Mouse (Mus musculus): ENCODE measurements around the gene Dut. TPM values are rescaled to one million over a fixed set of nuclear protein-coding genes. Genes with fewer than 3 reads are reported as not detected.
A peak's percentile ranks its signal among the peaks of the same experiment; 100 is the strongest.

Dut gene
- 95.2 and 110 TPM in 2 replicates for polyA plus RNA-seq (2015; fragmentation: Nextera tagmentation; extraction: Ambion mirVana)

DNA sequence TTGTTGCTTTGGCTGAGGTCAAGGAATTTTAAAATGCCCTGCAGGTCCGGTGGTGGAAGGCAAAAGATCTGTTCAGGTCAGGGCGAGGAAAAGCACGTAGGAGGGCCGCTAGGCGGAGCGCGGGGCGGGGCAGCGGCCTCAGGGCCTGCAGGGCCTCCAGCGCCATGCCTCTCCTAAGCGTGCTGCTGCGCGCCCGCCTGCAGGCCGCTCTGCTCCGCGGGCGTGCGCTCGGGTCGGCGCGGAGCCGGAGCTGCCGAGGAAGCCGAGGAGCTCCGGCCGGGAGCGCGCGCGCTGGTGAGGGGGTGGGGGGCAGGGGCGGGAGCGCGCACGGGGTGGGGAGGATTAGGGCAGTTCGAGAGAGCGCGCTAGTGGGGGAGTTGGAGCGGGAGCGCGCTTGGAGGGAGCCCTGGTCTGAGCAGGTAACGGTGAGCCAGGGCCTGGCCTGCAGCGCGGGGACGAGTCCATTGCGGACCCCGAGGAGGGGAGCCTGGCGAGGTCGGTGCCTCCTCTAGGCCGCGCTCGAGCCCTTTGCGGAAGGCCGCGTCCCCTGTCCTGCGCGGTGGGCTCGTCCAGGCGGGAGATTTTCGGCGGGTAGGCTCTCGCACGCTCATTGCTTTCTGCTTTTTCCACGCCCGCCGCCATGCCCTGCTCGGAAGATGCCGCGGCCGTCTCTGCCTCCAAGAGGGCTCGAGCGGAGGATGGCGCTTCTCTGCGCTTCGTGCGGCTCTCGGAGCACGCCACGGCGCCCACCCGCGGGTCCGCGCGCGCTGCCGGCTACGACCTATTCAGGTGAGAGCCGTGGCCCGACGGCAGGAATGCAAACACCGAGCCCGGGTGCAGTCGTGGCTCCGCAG, at the start of gene Dut:
Dut (plus strand) TSS at position 83 of the 854 bp plus-strand sequence.
- Histone ChIP-seq H3K9ac (ENCODE audit: low read depth, low read length) (peak within 1 kb of the TSS; percentile 84), H3K27ac (ENCODE audit: low read length) (peak within 1 kb of the TSS; percentile 97), H3K4me1 (ENCODE audit: control insufficient read depth, insufficient read depth, low read length) (peaks cover 8% of the 10 kb centered on the region), H3K4me2 (ENCODE audit: low read depth, low read length) (peak within 1 kb of the TSS; percentile 84), H3K27me3 (replicated peaks; ENCODE audit: control insufficient read depth, insufficient read depth, low read length) (no peaks in the 10 kb centered on the region), H3K9me3 (ENCODE audit: control insufficient read depth, low read length) (no peaks in the 10 kb centered on the region), H3K4me3 (ENCODE audit: low read length) (peak within 1 kb of the TSS; percentile 83), H3K36me3 (ENCODE audit: control insufficient read depth, insufficient read depth, low read length) (no peaks in the 10 kb centered on the region)
- under 1% methylated on average over 92 of the region's 96 CpGs for WGBS
- ATAC-seq = peak; percentile 100

DNA sequence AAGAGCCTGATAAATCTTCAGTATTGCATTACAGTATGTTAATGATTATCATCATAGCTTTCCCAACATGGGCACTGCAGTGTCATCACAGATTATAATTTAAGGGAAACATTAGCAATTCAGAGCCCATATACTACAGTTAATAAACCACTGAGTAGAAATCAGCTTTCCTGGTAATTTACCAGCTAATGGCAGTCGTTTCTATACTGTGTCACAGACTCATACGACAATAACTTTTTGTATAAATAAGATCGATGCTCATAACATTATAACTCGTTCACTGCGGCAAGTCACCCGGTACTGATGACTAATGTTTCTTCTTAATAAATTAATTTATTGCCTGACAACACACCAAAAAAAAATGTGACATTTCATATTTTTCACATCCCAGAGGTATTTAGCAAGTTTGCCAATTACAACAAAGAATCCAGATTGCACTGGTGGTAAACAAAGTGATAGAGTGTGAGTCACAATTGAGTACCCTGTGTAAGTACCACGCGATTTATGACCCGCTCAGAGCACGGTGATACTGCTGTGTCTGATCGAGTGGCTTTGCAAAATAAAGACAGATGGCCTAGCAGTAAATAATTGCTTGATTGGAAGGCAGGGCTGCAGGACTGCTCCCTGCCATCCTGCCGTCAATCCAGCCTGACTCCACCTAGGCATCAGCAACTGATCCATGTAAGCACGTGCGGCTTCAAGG, 37.9 kb upstream of the Dut start:
- ATAC-seq = no peak; the same call in 1 of the 2 replicates
- no peaks in the 10 kb centered on the region; the same call in 1 of the 2 replicates for H3K4me1 ChIP-seq (ENCODE audit: control insufficient read depth, insufficient read depth, low read length)
- H3K4me3 ChIP-seq (ENCODE audit: low read length) = no peak overlapping the region
- no peaks in the 10 kb centered on the region for H3K27me3 ChIP-seq (replicated peaks; ENCODE audit: control insufficient read depth, insufficient read depth, low read length)
- H3K27ac ChIP-seq (ENCODE audit: low read length) = no peak overlapping the region
- no peak overlapping the region for H3K4me2 ChIP-seq (ENCODE audit: low read depth, low read length)
- WGBS = 63% methylated on average over 14 of the region's 14 CpGs
- no peaks in the 10 kb centered on the region for H3K9me3 ChIP-seq (ENCODE audit: control insufficient read depth, low read length)
- no peaks in the 10 kb centered on the region for H3K36me3 ChIP-seq (ENCODE audit: control insufficient read depth, insufficient read depth, low read length)
- H3K9ac ChIP-seq (ENCODE audit: low read depth, low read length) = no peak overlapping the region

DNA sequence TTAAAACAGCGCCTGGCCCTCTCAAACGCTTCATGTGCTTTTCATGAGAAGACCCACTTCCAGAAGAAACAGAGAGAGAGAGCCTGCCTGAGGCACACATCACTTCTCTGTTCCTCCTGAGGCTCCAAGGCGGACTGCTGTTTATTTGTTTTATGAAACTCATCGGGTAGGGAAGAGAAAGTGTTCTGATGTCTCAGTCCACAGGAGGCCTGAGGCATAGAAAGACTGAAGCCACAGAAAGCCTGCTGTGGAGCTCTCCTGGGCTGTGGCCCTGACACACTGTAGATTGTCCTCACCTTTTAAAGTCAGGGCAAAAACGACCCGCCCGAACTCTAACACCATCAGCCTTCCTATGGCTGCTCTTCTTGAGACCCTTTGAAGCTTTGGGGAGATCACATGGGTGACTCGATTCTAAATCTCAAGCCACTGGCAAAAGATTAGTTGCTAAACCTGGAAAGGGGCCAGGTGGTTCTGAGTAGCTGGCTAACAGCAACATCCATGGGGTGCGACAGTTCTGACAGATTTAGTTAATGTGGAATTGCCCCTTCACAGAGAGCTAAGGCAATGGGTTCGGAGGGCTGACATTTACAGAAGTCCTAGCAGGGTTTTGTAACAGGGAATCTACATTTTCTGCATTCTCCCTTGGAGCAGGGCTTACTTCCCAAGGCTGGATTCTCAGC, 35.0 kb upstream of the Dut start:
- Histone ChIP-seq H3K27me3 (replicated peaks; ENCODE audit: control insufficient read depth, insufficient read depth, low read length) (no peaks in the 10 kb centered on the region), H3K4me1 (ENCODE audit: control insufficient read depth, insufficient read depth, low read length) (no peaks in the 10 kb centered on the region; the same call in 1 of the 2 replicates), H3K4me2 (ENCODE audit: low read depth, low read length) (no peak overlapping the region), H3K4me3 (ENCODE audit: low read length) (no peak overlapping the region), H3K9me3 (ENCODE audit: control insufficient read depth, low read length) (no peaks in the 10 kb centered on the region), H3K27ac (ENCODE audit: low read length) (no peak overlapping the region), H3K9ac (ENCODE audit: low read depth, low read length) (no peak overlapping the region), H3K36me3 (ENCODE audit: control insufficient read depth, insufficient read depth, low read length) (no peaks in the 10 kb centered on the region)
- ATAC-seq = no peak
- WGBS = 57% methylated on average over 10 of the region's 10 CpGs

- Histone ChIP-seq H3K4me1 (ENCODE audit: control insufficient read depth, insufficient read depth, low read length) (no peaks in the 10 kb centered on the region; the same call in 1 of the 2 replicates), H3K4me3 (ENCODE audit: low read length) (no peak overlapping the region), H3K9me3 (ENCODE audit: control insufficient read depth, low read length) (no peaks in the 10 kb centered on the region), H3K9ac (ENCODE audit: low read depth, low read length) (no peak overlapping the region), H3K27me3 (replicated peaks; ENCODE audit: control insufficient read depth, insufficient read depth, low read length) (no peaks in the 10 kb centered on the region), H3K4me2 (ENCODE audit: low read depth, low read length) (no peak overlapping the region), H3K27ac (ENCODE audit: low read length) (no peak overlapping the region), H3K36me3 (ENCODE audit: control insufficient read depth, insufficient read depth, low read length) (no peaks in the 10 kb centered on the region)
- WGBS = under 1% methylated on average over 3 of the region's 3 CpGs
- ATAC-seq = 0 out of 2 replicates have a peak, but pooled peaks have one; percentile 38
These were observed 32.4 kb upstream of the Dut start for GRCm38 (mm10) chr2:125214592-125214991.

- 62% methylated on average over 6 of the region's 6 CpGs for WGBS
- Histone ChIP-seq H3K4me1 (ENCODE audit: control insufficient read depth, insufficient read depth, low read length) (no peaks in the 10 kb centered on the region), H3K36me3 (ENCODE audit: control insufficient read depth, insufficient read depth, low read length) (no peaks in the 10 kb centered on the region)
These were observed 29.7 kb upstream of the Dut start for GRCm38 (mm10) chr2:125217286-125217685.

GRCm38 (mm10) chr2:125218566-125218965, 28.4 kb upstream of the Dut start:
- Histone ChIP-seq H3K36me3 (ENCODE audit: control insufficient read depth, insufficient read depth, low read length) (no peaks in the 10 kb centered on the region), H3K9me3 (ENCODE audit: control insufficient read depth, low read length) (no peaks in the 10 kb centered on the region), H3K4me1 (ENCODE audit: control insufficient read depth, insufficient read depth, low read length) (no peaks in the 10 kb centered on the region), H3K4me3 (ENCODE audit: low read length) (no peak overlapping the region), H3K27me3 (replicated peaks; ENCODE audit: control insufficient read depth, insufficient read depth, low read length) (no peaks in the 10 kb centered on the region), H3K9ac (ENCODE audit: low read depth, low read length) (no peak overlapping the region), H3K4me2 (ENCODE audit: low read depth, low read length) (no peak overlapping the region), H3K27ac (ENCODE audit: low read length) (no peak overlapping the region)
- 86% methylated on average over 1 of the region's 1 CpGs for WGBS
- ATAC-seq = no peak

More at GRCm38 (mm10) chr2:125217286-125217685, 29.7 kb upstream of the Dut start:
- Histone ChIP-seq H3K9ac (ENCODE audit: low read depth, low read length) (no peak overlapping the region), H3K27me3 (replicated peaks; ENCODE audit: control insufficient read depth, insufficient read depth, low read length) (no peaks in the 10 kb centered on the region), H3K27ac (ENCODE audit: low read length) (no peak overlapping the region), H3K9me3 (ENCODE audit: control insufficient read depth, low read length) (no peaks in the 10 kb centered on the region), H3K4me2 (ENCODE audit: low read depth, low read length) (no peak overlapping the region), H3K4me3 (ENCODE audit: low read length) (no peak overlapping the region)
- ATAC-seq = no peak

GRCm38 (mm10) chr2:125219268-125219667, 27.7 kb upstream of the Dut start:
- WGBS = 79% methylated on average over 3 of the region's 3 CpGs
- ATAC-seq = no peak
- Histone ChIP-seq H3K9ac (ENCODE audit: low read depth, low read length) (no peak overlapping the region), H3K4me1 (ENCODE audit: control insufficient read depth, insufficient read depth, low read length) (no peaks in the 10 kb centered on the region), H3K27me3 (replicated peaks; ENCODE audit: control insufficient read depth, insufficient read depth, low read length) (no peaks in the 10 kb centered on the region), H3K4me2 (ENCODE audit: low read depth, low read length) (no peak overlapping the region), H3K9me3 (ENCODE audit: control insufficient read depth, low read length) (no peaks in the 10 kb centered on the region), H3K4me3 (ENCODE audit: low read length) (no peak overlapping the region), H3K36me3 (ENCODE audit: control insufficient read depth, insufficient read depth, low read length) (no peaks in the 10 kb centered on the region), H3K27ac (ENCODE audit: low read length) (no peak overlapping the region)

DNA sequence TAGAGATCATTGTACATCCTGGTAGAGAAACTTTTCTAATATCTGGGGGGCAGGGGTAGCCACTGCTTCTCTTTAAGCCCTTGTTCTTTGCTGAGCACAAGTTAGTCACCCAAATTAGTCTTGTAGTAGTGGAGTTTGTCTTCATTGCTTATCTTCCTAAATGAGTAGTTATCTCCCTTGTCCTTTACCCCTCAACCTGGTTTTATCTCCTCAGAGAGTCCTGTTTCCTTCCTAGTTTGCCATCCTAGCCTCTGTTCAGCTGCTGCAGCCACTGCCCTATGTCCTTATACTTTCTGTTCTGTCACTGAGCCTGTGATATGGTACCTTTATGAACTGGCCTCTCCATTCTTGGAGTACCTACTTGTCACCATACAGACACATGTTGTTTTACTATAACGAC, 25.3 kb upstream of the Dut start:
- no peak overlapping the region for H3K4me3 ChIP-seq (ENCODE audit: low read length)
- no peak overlapping the region for H3K27ac ChIP-seq (ENCODE audit: low read length)
- no peaks in the 10 kb centered on the region for H3K4me1 ChIP-seq (ENCODE audit: control insufficient read depth, insufficient read depth, low read length)
- H3K27me3 ChIP-seq (replicated peaks; ENCODE audit: control insufficient read depth, insufficient read depth, low read length) = no peaks in the 10 kb centered on the region
- H3K9ac ChIP-seq (ENCODE audit: low read depth, low read length) = no peak overlapping the region
- H3K4me2 ChIP-seq (ENCODE audit: low read depth, low read length) = no peak overlapping the region
- WGBS = 84% methylated on average over 1 of the region's 1 CpGs
- no peaks in the 10 kb centered on the region for H3K9me3 ChIP-seq (ENCODE audit: control insufficient read depth, low read length)
- no peak for ATAC-seq
- no peaks in the 10 kb centered on the region for H3K36me3 ChIP-seq (ENCODE audit: control insufficient read depth, insufficient read depth, low read length)

All from intestine, embryonic 16.5 days (tissue).